Mouse (Mus musculus): ENCODE measurements at regions not wholly inside any gene's neighbourhood (a gene's known extent, or its start where the extent isn't known, plus 50 kb on each side); places are given as distances from the start of the nearest gene placed in this dataset.

- peak in 1 of 2 experiments; percentile 75 for DNase-seq (ENCODE audit: inconsistent age in 2 of 2, low spot score in 1 of 2)
These were observed 156.8 kb downstream of the Efnb1 start for GRCm38 (mm10) chrX:99292758-99293157.

GRCm38 (mm10) chrX:99291965-99292364 lies 156.0 kb downstream of the Efnb1 start:
- DNase-seq (ENCODE audit: inconsistent age in 2 of 2, low spot score in 1 of 2): peak in 1 of 2 experiments; percentile 58

- DNase-seq (ENCODE audit: inconsistent age in 2 of 2, low spot score in 1 of 2): peak in 1 of 2 experiments; percentile 33
These were observed 155.6 kb downstream of the Efnb1 start for GRCm38 (mm10) chrX:99291423-99291963.

GRCm38 (mm10) chrX:99287988-99288387 lies 152.1 kb downstream of the Efnb1 start:
- DNase-seq (ENCODE audit: inconsistent age in 2 of 2, low spot score in 1 of 2): no peak

GRCm38 (mm10) chrX:99286876-99287275 lies 150.9 kb downstream of the Efnb1 start:
- DNase-seq (ENCODE audit: inconsistent age in 2 of 2, low spot score in 1 of 2): peak in 1 of 2 experiments; percentile 14

GRCm38 (mm10) chrX:99285611-99286010 lies 149.7 kb downstream of the Efnb1 start:
- peak in 1 of 2 experiments; percentile 49 for DNase-seq (ENCODE audit: inconsistent age in 2 of 2, low spot score in 1 of 2)

- no peak for DNase-seq (ENCODE audit: inconsistent age in 2 of 2, low spot score in 1 of 2)
These were observed 145.1 kb downstream of the Efnb1 start for GRCm38 (mm10) chrX:99280991-99281390.

GRCm38 (mm10) chrX:99280543-99280942 lies 144.6 kb downstream of the Efnb1 start:
- DNase-seq (ENCODE audit: inconsistent age in 2 of 2, low spot score in 1 of 2): no peak

- peak; percentile 63 to 86 for DNase-seq (ENCODE audit: inconsistent age in 2 of 2, low spot score in 1 of 2)
These were observed 139.6 kb downstream of the Efnb1 start for GRCm38 (mm10) chrX:99275536-99275935.

- DNase-seq (ENCODE audit: inconsistent age in 2 of 2, low spot score in 1 of 2): no peak
These were observed 136.0 kb downstream of the Efnb1 start for GRCm38 (mm10) chrX:99271908-99272307.

GRCm38 (mm10) chrX:99249038-99249607 lies 113.2 kb downstream of the Efnb1 start:
- no peak for DNase-seq (ENCODE audit: inconsistent age in 2 of 2, low spot score in 1 of 2)

- no peak for DNase-seq (ENCODE audit: inconsistent age in 2 of 2, low spot score in 1 of 2)
These were observed 112.3 kb downstream of the Efnb1 start for GRCm38 (mm10) chrX:99248181-99248580.

- no peak for DNase-seq (ENCODE audit: inconsistent age in 2 of 2, low spot score in 1 of 2)
These were observed 110.8 kb downstream of the Efnb1 start for GRCm38 (mm10) chrX:99246704-99247103.

- no peak for DNase-seq (ENCODE audit: inconsistent age in 2 of 2, low spot score in 1 of 2)
These were observed 110.1 kb downstream of the Efnb1 start for GRCm38 (mm10) chrX:99246051-99246450.

- no peak for DNase-seq (ENCODE audit: inconsistent age in 2 of 2, low spot score in 1 of 2)
These were observed 109.6 kb downstream of the Efnb1 start for GRCm38 (mm10) chrX:99245541-99245940.

GRCm38 (mm10) chrX:99243251-99243650 lies 107.3 kb downstream of the Efnb1 start:
- no peak for DNase-seq (ENCODE audit: inconsistent age in 2 of 2, low spot score in 1 of 2)

- DNase-seq (ENCODE audit: inconsistent age in 2 of 2, low spot score in 1 of 2): peak in 1 of 2 experiments; percentile 17
These were observed 105.8 kb downstream of the Efnb1 start for GRCm38 (mm10) chrX:99241684-99242118.

- DNase-seq (ENCODE audit: inconsistent age in 2 of 2, low spot score in 1 of 2): peak; percentile 14 to 46
These were observed 97.1 kb downstream of the Efnb1 start for GRCm38 (mm10) chrX:99233035-99233434.

GRCm38 (mm10) chrX:99232331-99232730 lies 96.4 kb downstream of the Efnb1 start:
- DNase-seq (ENCODE audit: inconsistent age in 2 of 2, low spot score in 1 of 2): no peak

- no peak for DNase-seq (ENCODE audit: inconsistent age in 2 of 2, low spot score in 1 of 2)
These were observed 89.3 kb downstream of the Efnb1 start for GRCm38 (mm10) chrX:99225111-99225752.

GRCm38 (mm10) chrX:99222017-99222416 lies 86.1 kb downstream of the Efnb1 start:
- no peak for DNase-seq (ENCODE audit: inconsistent age in 2 of 2, low spot score in 1 of 2)

GRCm38 (mm10) chrX:99220674-99221455 lies 84.9 kb downstream of the Efnb1 start:
- no peak for DNase-seq (ENCODE audit: inconsistent age in 2 of 2, low spot score in 1 of 2)

Measured in adrenal gland, adult (tissue).